Mouse (Mus musculus) mouse embryonic stem cell (cell line): Measurements from ENCODE around the gene Cd300c.
"Not testable (repeated sequence)": the region's sequence is repeated elsewhere in the genome, so short reads cannot be mapped to it uniquely, and the experiment has no call there.

Experiments used
- in situ Hi-C, 2 experiments: fragments of 300-500 bp; cut with MboI; formaldehyde crosslinking; loops; 1 replicate in 1 of 2; 3 replicates in 1 of 2; pipeline ENCODE4 v1.14.3; 2019 to 2020; ENCODE audit warnings: low sequenced_read_pairs in 2 of 2, low pct_unique_long_range_greater_than_20kb in 1 of 2, mixed read lengths in 1 of 2; ENCODE audit not compliant: unreplicated experiment in 1 of 2

The Cd300c gene

DNA sequence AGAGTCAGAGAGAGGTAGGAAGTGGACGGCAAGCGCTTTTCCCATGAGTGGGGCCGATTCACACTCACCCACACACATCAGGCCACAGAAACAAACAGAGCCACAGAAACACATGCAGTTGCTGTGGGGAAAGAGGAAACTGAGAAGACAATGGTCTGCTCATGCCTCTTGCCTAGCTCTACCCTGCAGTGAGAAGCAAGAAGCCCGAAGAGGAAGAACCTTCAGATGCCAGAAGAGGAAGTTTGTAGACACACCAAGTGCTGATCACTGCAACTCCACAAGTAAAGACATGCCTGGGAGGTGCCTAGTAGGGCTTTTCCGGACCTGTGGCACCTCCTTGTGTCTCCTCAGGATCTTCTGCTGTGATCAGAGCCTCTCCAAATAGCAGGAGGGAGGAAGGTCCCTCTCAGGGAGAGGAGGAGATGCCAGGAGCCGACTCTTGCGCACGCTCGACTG, at the start of gene Cd300c:
Gene Cd300c (minus strand): TSS at position 406 of the 456 bp plus-strand sequence.
- in situ Hi-C loops = no loop called here

GRCm38 (mm10) chr11:115016093-115016492, 47.1 kb upstream of the Cd300c start, which contains the start of gene Cd300ld2:
Gene Cd300ld2 (minus strand): TSS chr11:115016193.
- in situ Hi-C loops = not testable (repeated sequence)

GRCm38 (mm10) chr11:115004070-115004469, 35.1 kb upstream of the Cd300c start:
- in situ Hi-C loops = no loop called here

- in situ Hi-C loops = no loop called here
These were observed 32.6 kb upstream of the Cd300c start, which contains the start of gene Cd300c2 for GRCm38 (mm10) chr11:115001474-115002040. Gene Cd300c2 (minus strand): TSS chr11:115001880.

- in situ Hi-C loops = no loop called here
These were observed 20.8 kb upstream of the Cd300c start, which contains the start of gene Cd300ld for GRCm38 (mm10) chr11:114989793-114990192. Gene Cd300ld (minus strand): TSS chr11:114989922.

DNA sequence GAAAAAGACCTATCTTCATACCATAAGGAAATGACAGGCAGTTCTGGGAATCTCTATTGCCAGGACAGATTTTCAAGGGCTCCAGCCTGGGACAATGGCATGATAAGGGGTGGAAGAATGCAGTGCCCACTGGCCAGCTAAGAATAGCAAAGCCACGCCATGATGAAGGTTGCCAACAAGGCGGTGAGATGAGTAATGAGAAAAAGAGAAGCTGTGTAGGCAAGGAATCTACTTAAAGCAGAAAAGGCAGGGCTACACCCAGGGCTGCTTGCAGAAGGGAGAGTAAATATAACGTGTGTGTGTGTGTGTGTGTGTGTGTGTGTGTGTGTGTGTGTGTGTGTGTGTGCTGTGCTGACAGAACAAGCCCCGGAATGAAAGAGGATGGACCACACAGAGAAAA, 12.9 kb upstream of the Cd300c start:
- in situ Hi-C loops = no loop called here

GRCm38 (mm10) chr11:114972726-114973125, 3.8 kb upstream of the Cd300c start:
- in situ Hi-C loops = no loop called here

- in situ Hi-C loops = no loop called here
These were observed 3.7 kb downstream of the Cd300c start for GRCm38 (mm10) chr11:114965182-114965828.

GRCm38 (mm10) chr11:114960369-114960768, 8.6 kb downstream of the Cd300c start:
- in situ Hi-C loops = no loop called here

DNA sequence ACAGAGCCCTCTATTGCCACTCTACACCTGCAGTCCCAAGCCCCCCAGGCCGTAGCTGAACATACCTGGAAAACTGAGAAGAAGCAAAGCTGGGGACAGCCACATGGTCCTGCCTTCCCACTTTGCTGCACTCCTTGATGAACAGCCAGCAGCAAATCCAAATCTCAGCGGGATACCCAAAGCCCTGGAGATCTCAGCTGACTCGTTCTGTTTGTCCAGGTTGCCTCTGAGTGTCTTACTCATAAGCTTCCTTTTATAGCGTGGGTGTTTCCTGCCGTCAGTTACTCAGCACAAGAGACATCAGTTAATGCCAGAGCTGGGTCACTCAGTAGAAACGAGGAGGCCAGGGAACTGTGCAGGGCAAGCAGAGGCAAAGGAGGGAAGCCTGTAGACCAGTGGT, 34.8 kb downstream of the Cd300c start, which contains the start of gene Cd300lb:
Gene Cd300lb (minus strand): TSS at position 243 of the 400 bp plus-strand sequence.
- in situ Hi-C loops = no loop called here

- in situ Hi-C loops = no loop called here
These were observed 35.4 kb downstream of the Cd300c start for GRCm38 (mm10) chr11:114933591-114933990.

- in situ Hi-C loops = no loop called here
These were observed 37.9 kb downstream of the Cd300c start for GRCm38 (mm10) chr11:114931041-114931440.

DNA sequence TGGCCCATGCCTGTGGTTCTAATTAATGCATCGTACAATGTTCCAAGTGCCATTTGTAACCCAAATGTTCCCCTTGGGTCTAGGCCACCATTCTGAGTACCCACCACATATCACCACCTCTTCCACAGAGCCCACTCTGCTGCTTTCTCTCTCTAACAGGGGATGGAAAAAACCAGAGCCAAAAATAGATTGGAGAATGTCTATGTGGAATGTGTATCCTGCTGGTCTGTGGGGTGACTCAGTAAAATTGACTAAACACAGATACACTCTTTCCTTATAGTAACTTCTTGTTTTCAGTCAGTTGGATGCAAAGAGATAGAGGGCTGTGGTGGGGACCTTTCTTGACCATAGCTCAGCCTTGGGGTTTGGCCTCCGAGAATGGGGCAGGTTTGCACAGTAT, 39.4 kb downstream of the Cd300c start:
- in situ Hi-C loops = loop anchor here in 1 of 2 experiments (10.0 kb wide), 1 partner anchor 135 kb away; the partner anchor contains the start of gene Cd300e

DNA sequence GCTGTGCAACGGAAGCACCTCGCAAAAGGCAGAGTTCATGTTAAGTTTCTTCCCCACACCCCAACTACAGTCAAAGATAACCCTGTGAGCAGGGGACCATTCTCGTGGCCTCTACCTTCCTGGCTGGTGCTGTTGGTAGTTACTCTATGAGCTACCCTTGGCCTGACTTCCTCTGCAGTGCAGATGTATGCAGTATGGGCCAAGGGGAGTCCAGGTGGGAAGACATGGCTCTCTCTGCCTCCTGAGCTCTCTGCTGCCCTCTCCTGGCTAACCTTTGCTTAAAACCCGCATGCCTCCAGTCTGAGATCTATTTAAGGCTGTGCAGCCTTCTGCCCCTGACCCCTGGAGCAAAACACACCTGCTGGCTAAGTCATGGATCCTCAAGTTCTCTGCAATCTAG, 45.0 kb downstream of the Cd300c start:
- in situ Hi-C loops = loop anchor here in 1 of 2 experiments (10.0 to 25.0 kb wide), 2 partner anchors 141 to 187 kb away; partner anchors contain the start of genes Cd300e and Dnaic2

- in situ Hi-C loops = loop anchor here in 1 of 2 experiments (10.0 to 25.0 kb wide), 2 partner anchors 142 to 185 kb away; partner anchors contain the start of genes Cd300e and Dnaic2
These were observed 46.5 kb downstream of the Cd300c start for GRCm38 (mm10) chr11:114922439-114922838.

DNA sequence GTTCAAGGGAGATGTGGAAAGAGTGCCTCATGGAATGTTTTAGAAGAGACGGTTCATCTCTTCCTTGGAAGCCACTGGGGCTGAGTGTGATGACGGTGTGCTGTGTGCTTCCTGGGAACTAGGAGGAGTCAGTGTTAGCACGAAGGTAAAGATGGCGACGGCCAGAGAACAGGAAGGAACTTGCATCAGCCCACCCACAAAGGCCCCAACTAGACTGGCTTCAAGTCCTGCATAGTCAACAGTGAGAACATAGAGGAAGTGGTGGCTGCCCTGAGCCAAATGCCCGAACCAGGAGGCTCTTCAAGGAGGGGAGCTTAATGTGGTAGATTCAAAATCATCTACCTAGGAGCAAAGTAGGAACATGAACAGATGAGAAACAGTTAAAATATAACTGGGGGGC, 51.8 kb downstream of the Cd300c start:
- in situ Hi-C loops = loop anchor here in 1 of 2 experiments (25.0 kb wide), 1 partner anchor 180 kb away; the partner anchor contains the start of gene Dnaic2

DNA sequence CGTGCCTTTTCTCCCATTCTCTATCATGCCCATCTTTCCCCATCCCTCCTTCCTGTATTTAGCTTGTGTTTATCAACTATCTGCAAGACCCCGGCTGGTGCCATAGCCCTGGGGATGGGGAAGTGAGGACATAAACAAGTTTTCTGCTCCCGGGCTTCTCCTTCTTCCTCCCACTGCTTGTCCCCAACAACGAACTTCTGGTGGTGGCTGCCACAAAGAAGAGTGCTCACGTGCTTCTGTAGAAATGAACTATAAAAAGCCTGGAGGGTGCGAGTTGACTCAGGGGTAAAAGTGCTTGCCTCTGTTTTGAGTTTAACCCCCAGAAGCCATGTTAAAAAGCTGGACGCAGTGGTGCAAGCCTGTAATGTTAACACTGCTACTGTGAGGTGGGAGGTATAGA, 54.0 kb downstream of the Cd300c start:
- in situ Hi-C loops = loop anchor here in 1 of 2 experiments (25.0 kb wide), 1 partner anchor 178 kb away; the partner anchor contains the start of gene Dnaic2

GRCm38 (mm10) chr11:114912847-114913246, 56.1 kb downstream of the Cd300c start:
- in situ Hi-C loops = loop anchor here in 1 of 2 experiments (25.0 kb wide), 1 partner anchor 176 kb away; the partner anchor contains the start of gene Dnaic2

- in situ Hi-C loops = loop anchor here (5.0 to 25.0 kb wide), 3 partner anchors 92 to 172 kb away; partner anchors contain the start of gene Dnaic2 (in 1 of the 2)
These were observed 59.4 kb downstream of the Cd300c start for GRCm38 (mm10) chr11:114909538-114909937.
